Mouse (Mus musculus): ENCODE measurements around the gene Daam1.

Gene Daam1

GRCm38 (mm10) chr12:71890282-71890681 is 59.4 kb downstream of the Daam1 start:
- in situ Hi-C loops (cut with MboI, MseI) = no loop called here

GRCm38 (mm10) chr12:71891729-71892355 is 61.0 kb downstream of the Daam1 start:
- in situ Hi-C loops (cut with MboI, MseI) = no loop called here

GRCm38 (mm10) chr12:71892996-71893605 is 62.2 kb downstream of the Daam1 start:
- in situ Hi-C loops (cut with MboI, MseI) = no loop called here

DNA sequence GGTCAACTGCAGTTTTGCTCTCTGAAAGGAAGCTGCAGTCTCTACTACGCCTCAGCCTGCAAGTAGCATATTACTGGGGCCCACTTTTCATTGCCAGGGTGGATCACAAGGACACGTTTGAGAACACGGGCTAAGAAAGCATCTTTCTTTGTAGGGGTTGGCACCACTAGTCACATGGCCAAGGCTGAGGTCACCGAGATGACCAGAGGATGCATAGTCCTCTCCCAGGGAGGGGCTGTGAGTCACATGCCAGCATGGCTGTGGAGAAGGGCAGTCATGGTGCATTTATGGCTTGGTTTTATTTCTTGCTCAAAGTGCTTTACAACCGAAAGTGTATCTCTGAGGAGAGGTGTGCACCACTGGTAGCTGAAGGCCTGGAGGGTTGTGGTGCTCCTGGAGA is 67.4 kb downstream of the Daam1 start:
- in situ Hi-C loops (cut with MboI, MseI) = no loop called here

- in situ Hi-C loops (cut with MboI, MseI) = no loop called here
Measured at GRCm38 (mm10) chr12:71898666-71899520, 68.0 kb downstream of the Daam1 start.

GRCm38 (mm10) chr12:71899566-71899965 is 68.7 kb downstream of the Daam1 start:
- in situ Hi-C loops (cut with MboI, MseI) = no loop called here

- in situ Hi-C loops (cut with MboI, MseI) = no loop called here
Measured at GRCm38 (mm10) chr12:71901211-71901610, 70.3 kb downstream of the Daam1 start.

DNA sequence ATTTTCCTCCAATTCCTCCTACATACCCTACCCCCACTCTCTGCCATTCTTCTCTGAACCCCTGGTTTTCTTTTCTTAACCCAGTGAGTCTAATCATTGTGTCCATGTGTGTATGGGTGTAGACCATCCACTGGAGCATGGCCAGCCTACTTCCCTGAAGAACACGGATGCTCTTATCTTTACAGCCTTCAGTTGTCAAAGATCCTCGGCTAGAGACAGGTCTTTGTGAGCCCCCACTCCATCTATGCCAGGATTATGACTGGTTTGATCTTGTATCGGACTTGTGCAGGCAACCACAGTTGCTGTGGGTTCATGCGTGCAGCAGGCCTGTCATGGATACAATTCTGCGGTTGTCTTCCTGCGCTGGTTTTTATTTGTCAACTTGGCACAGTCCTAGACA is 71.0 kb downstream of the Daam1 start:
- in situ Hi-C loops (cut with MboI, MseI) = no loop called here

DNA sequence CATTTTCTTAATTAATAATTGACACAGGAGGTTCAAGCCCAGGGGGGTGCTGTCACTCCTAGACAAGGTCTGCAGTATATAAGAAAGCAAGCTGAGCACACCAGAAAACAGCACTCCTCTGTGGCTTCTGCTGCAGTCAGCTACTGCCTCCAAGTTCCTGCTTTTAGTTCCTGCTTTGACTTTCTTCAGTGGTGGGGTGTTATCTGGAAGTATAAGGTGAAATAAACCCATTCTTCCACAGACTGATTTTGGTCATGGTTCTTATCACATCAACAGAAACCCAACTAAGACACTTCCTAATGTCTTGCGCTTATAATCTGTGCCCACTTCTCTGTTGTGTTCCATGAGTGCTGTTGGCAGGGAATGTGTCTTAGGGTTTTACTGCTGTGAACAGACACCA is 71.4 kb downstream of the Daam1 start:
- in situ Hi-C loops (cut with MboI, MseI) = no loop called here

GRCm38 (mm10) chr12:71903218-71903617 is 72.3 kb downstream of the Daam1 start:
- in situ Hi-C loops (cut with MboI, MseI) = no loop called here

- in situ Hi-C loops (cut with MboI, MseI) = no loop called here
Measured at GRCm38 (mm10) chr12:71904310-71904709, 73.4 kb downstream of the Daam1 start.

GRCm38 (mm10) chr12:71904926-71905325 is 74.0 kb downstream of the Daam1 start:
- in situ Hi-C loops (cut with MboI, MseI) = no loop called here

- in situ Hi-C loops (cut with MboI, MseI) = no loop called here
Measured at GRCm38 (mm10) chr12:71905640-71906320, 74.9 kb downstream of the Daam1 start.

DNA sequence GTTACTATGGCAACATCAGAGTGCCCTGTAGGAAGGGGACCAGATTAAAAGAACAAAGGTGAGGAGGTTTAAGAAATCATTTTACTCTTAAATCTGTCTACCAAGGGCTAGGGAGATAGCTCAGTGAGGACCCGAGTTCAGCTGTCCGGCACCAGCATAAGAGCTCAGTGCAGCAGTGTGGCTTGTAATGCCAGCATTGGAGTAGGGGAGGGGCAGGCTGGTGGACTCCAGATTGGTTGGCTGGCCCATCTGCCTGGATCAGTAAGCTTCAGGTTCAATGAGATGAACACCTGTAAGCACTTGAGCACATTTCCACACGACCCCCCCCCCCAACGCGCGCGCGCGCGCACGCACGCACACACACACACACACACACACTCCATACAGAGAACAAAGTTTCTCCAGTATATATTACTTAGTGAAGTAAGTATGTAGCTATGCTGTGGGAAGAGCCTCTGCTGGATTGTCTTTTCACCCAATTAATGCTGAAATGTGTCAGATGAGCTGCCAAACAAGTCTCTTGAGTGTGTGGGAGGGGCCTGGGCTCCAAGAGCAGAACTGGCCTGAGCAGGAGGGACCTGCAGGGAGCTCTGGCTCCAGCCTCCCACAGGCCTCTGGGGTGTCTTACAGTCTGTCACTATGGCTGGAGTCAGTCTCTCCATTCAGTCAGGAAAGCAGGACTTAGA is 75.8 kb downstream of the Daam1 start:
- in situ Hi-C loops (cut with MboI, MseI) = no loop called here

DNA sequence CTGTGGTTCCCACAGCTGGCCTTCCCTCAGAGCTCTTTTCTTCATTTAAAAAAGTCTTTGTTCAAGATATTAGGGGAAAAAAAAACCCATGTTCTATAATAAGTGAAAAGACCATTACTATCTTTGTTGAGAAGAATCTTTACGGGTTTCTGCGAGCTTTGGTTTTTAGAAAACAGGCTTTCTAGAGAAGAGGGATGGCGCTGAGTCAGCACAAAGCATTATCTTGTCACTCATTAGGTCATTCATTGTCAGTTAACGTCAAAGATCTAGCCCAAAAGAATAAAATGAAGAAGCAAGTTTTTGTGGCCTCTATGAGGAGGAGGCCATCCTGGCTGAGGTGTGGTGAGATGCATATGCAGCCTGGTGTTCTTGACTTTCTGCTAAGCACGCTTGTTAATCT is 78.1 kb downstream of the Daam1 start:
- in situ Hi-C loops (cut with MboI, MseI) = no loop called here

DNA sequence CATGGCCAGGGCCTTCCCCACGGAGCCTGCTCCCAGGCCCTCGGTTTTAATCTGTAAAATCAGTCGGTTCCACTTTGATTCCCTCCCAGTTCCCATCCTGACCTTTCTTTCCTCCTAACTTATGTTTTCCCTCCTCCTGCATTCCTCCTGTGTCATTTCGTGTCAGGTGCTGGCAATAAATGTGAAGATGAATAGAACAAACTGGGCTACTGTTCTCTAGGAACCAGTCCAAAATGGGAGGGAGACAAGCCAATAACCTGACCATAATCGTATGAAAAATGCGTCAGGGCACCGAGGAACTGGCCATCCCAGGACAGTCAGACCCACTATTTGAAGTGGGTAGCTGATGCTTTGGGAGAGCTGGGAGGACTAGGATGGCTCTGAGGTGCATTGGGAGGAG is 79.4 kb downstream of the Daam1 start:
- in situ Hi-C loops (cut with MboI, MseI) = no loop called here

DNA sequence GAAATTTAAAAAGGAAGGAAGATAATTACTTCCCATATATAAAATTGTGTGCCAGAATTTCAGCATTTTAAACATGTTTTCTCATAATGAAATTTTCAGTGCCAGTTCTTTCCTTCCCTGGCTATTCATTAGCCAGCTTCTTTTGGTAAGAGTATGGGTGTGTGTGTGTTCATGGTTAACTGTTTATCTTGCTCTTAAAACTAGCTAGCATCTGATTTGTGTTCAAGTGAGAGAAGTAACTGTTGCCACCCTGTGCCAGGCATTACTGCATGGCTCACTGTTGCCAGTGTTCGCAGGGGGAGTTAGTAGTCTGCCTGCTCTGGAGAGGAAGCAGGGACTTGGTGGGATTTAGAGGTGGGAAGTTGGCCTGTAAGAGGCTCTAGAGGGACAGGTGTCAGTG is 81.4 kb downstream of the Daam1 start:
- in situ Hi-C loops (cut with MboI, MseI) = no loop called here

- in situ Hi-C loops (cut with MboI, MseI) = no loop called here
Measured at GRCm38 (mm10) chr12:71919156-71919555, 88.3 kb downstream of the Daam1 start.

DNA sequence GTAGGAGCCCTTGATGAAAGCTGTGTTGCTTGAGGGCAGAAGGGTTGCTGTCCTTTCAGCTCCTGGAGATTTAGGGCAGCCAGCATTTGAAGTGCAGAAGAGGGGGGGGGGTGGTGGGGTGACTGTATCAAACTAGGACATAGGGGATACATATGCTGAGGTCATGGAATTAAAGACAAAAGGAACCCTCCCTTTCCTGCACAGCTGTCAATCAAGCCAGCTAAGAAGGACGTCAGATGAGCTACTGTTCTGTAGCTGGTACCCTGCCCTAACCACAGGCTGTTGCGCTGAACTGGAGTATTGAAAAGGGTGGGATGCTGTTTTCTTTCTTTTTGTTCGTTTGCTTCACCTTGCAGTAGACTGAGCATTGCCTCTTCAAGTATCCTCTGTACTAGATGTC is 89.1 kb downstream of the Daam1 start:
- in situ Hi-C loops (cut with MboI, MseI) = no loop called here

DNA sequence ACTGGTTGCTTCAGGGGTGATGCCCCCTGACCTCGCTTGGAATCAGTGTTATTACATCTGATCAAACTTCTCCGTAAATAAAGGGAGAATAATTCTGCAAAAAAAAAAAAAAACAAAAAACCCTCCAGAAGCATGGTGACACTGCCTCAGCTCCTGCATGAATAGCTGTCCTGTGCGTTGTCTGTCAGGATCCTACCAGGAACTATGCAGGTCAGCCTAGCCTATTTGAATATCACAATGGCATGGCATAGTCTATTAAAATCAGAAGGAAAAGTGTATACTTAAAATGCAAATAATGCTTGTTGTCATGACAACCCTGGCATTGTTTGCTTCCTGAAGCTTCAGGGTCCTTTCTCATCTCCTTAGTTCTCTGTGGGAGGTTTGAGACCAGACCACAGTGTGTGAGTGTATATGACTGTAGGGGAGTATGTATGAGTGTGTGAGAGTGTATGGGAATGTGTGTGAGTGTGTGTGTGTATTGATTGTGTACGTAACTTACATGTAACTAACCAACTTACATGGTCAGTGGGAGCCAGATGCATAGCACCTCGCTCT is 92.0 kb downstream of the Daam1 start:
- in situ Hi-C loops (cut with MboI, MseI) = no loop called here

- in situ Hi-C loops (cut with MboI, MseI) = no loop called here
Measured at GRCm38 (mm10) chr12:71924978-71925529, 94.2 kb downstream of the Daam1 start.
